Mouse (Mus musculus) forebrain, postnatal 0 days (tissue): ENCODE results near the gene Ccsap. TPM values are rescaled to one million over a fixed set of nuclear protein-coding genes. Genes with fewer than 3 reads are reported as not detected.

Experiments used
- ATAC-seq: fragments of 200-750 bp; cut with Nextera tagmentation; 2 replicates; pipeline ENCODE4 v1.8.0; 2017; ENCODE audit warnings: mild to moderate bottlenecking, moderate library complexity
- DNase-seq: peaks from one replicate; pipeline ENCODE4 v3.0.0-alpha.2; 2015
- H3K27ac ChIP-seq: fragments of 300-500 bp; sonication (generic); 2 replicates; pipeline ENCODE4 v1.5.1; 2014; ENCODE audit warnings: low read depth, mild to moderate bottlenecking, antibody characterized with exemption, low read length, moderate library complexity, mixed read lengths
- H3K27me3 ChIP-seq: fragments of 300-500 bp; sonication (generic); 2 replicates; pipeline ENCODE4 v1.6.1; 2014; ENCODE audit warnings: mild to moderate bottlenecking, low read length, mixed read lengths; ENCODE audit not compliant: insufficient read depth
- H3K36me3 ChIP-seq: fragments of 300-500 bp; sonication (generic); 2 replicates; pipeline ENCODE4 v1.6.1; 2014; ENCODE audit warnings: mild to moderate bottlenecking, moderate library complexity; ENCODE audit not compliant: insufficient read depth
- H3K4me1 ChIP-seq: fragments of 300-500 bp; sonication (generic); 2 replicates; pipeline ENCODE4 v1.6.1; 2014; ENCODE audit warnings: antibody characterized with exemption; ENCODE audit not compliant: insufficient read depth
- H3K4me2 ChIP-seq: fragments of 300-500 bp; sonication (generic); 2 replicates; pipeline ENCODE4 v1.6.1; 2014; ENCODE audit warnings: low read depth, mild to moderate bottlenecking, moderate library complexity
- H3K4me3 ChIP-seq: fragments of 300-500 bp; sonication (generic); 2 replicates; pipeline ENCODE4 v1.5.1; 2014; ENCODE audit warnings: low read depth, low read length, mixed read lengths
- H3K9ac ChIP-seq: fragments of 300-500 bp; sonication (generic); 2 replicates; pipeline ENCODE4 v1.6.1; 2014; ENCODE audit warnings: mild to moderate bottlenecking
- H3K9me3 ChIP-seq: fragments of 300-500 bp; sonication (generic); 2 replicates; pipeline ENCODE4 v1.6.1; 2016; ENCODE audit warnings: low read length
- CTCF ChIP-seq: sonication (generic); IDR thresholded peaks from 2 replicates; pipeline ENCODE4 v1.5.1; 2016; ENCODE audit warnings: antibody characterized with exemption, control low read depth, low read depth
- WGBS: fragments of 180-500 bp; shearing (Covaris S2); extraction: QIAGEN DNeasy Blood & Tissue Kit; methylation state at CpG from one replicate; pipeline ENCODE4 v1.1.7; 2014; 5-methylcytosine and 5-hydroxymethylcytosine counted together
- polyA plus RNA-seq: library from polyadenylated mRNA; unstranded; fragments of >200 nt; fragmentation: Nextera tagmentation; extraction: Ambion mirVana; gene quantifications from 2 replicates; pipeline ENCODE4 v1.2.1, GENCODE M21; 2015
- total RNA-seq: library from RNA; depleted of rRNA; stranded (reverse); fragments of >200 nt; gene quantifications from 2 replicates; pipeline ENCODE4 v1.2.3, GENCODE M21; 2014

The Ccsap gene
- total and polyA plus RNA-seq, 2 experiments from 2014 or later: 10.6 to 21.8 TPM

- H3K9ac ChIP-seq: no peak overlapping the region
- WGBS: 87% methylated on average over 7 of the region's 7 CpGs
- H3K36me3 ChIP-seq: no peaks in the 10 kb centered on the region
- no peak overlapping the region for H3K4me3 ChIP-seq
- H3K4me2 ChIP-seq: no peak overlapping the region
- ATAC-seq (no peak), DNase-seq (no peak)
- no peak overlapping the region for H3K27ac ChIP-seq
- H3K27me3 ChIP-seq: no peaks in the 10 kb centered on the region; the same call in 1 of the 2 replicates
- no peaks in the 10 kb centered on the region; the same call in 1 of the 2 replicates for H3K4me1 ChIP-seq
- H3K9me3 ChIP-seq: no peaks in the 10 kb centered on the region
- no peak for TF ChIP-seq CTCF
Measured at GRCm38 (mm10) chr8:123865786-123866185, 5.8 kb upstream of the Ccsap start.

GRCm38 (mm10) chr8:123860386-123860785 is 377 bp upstream of the Ccsap start:
- ATAC-seq (no peak), DNase-seq (no peak)
- Histone ChIP-seq H3K4me3 (peak overlapping the region; percentile 90), H3K36me3 (no peaks in the 10 kb centered on the region), H3K9ac (peak overlapping the region; percentile 63), H3K4me1 (peaks cover 8% of the 10 kb centered on the region; the same call in 1 of the 2 replicates), H3K27me3 (no peaks in the 10 kb centered on the region; the same call in 1 of the 2 replicates), H3K9me3 (no peaks in the 10 kb centered on the region), H3K4me2 (peak overlapping the region; percentile 84), H3K27ac (no peak overlapping the region)
- no peak for TF ChIP-seq CTCF
- WGBS: 77% methylated on average over 4 of the region's 4 CpGs

- Histone ChIP-seq H3K4me1 (peaks cover 8% of the 10 kb centered on the region; the same call in 1 of the 2 replicates), H3K4me3 (peak overlapping the region; percentile 90), H3K36me3 (no peaks in the 10 kb centered on the region), H3K9ac (peak overlapping the region; percentile 63), H3K9me3 (no peaks in the 10 kb centered on the region), H3K27me3 (no peaks in the 10 kb centered on the region; the same call in 1 of the 2 replicates), H3K27ac (peak overlapping the region; percentile 82), H3K4me2 (peak overlapping the region; percentile 84)
- peak; percentile 94 for DNase-seq
- peak; percentile 61 for TF ChIP-seq CTCF
- peak; percentile 95 for ATAC-seq
- WGBS: 3% methylated on average over 70 of the region's 79 CpGs
Measured at GRCm38 (mm10) chr8:123858941-123859647, 915 bp downstream of the Ccsap start.

GRCm38 (mm10) chr8:123858574-123858940 is 1.5 kb downstream of the Ccsap start:
- no peak for TF ChIP-seq CTCF
- peak overlapping the region; percentile 82 for H3K27ac ChIP-seq
- WGBS: under 1% methylated on average over 17 of the region's 17 CpGs
- H3K4me1 ChIP-seq: peaks cover 8% of the 10 kb centered on the region; the same call in 1 of the 2 replicates
- peak overlapping the region; percentile 90 for H3K4me3 ChIP-seq
- ATAC-seq (no peak; the same call in 1 of the 2 replicates), DNase-seq (no peak)
- H3K9ac ChIP-seq: peak overlapping the region; percentile 63
- H3K36me3 ChIP-seq: no peaks in the 10 kb centered on the region
- H3K9me3 ChIP-seq: no peaks in the 10 kb centered on the region
- H3K4me2 ChIP-seq: peak overlapping the region; percentile 84
- no peaks in the 10 kb centered on the region; the same call in 1 of the 2 replicates for H3K27me3 ChIP-seq

GRCm38 (mm10) chr8:123857361-123857760 is 2.6 kb downstream of the Ccsap start:
- Histone ChIP-seq H3K4me1 (peaks cover 8% of the 10 kb centered on the region; the same call in 1 of the 2 replicates), H3K4me3 (0 out of 2 replicates have a peak overlapping the region, but pooled peaks have one; percentile 90), H3K4me2 (no peak overlapping the region; the same call in 1 of the 2 replicates), H3K9me3 (no peaks in the 10 kb centered on the region), H3K36me3 (no peaks in the 10 kb centered on the region), H3K27ac (no peak overlapping the region), H3K9ac (no peak overlapping the region), H3K27me3 (no peaks in the 10 kb centered on the region; the same call in 1 of the 2 replicates)
- no peak for TF ChIP-seq CTCF
- ATAC-seq: no peak
- no peak for DNase-seq
- 77% methylated on average over 3 of the region's 3 CpGs for WGBS

- WGBS: 76% methylated on average over 9 of the region's 9 CpGs
- no peaks in the 10 kb centered on the region for H3K27me3 ChIP-seq
- H3K4me1 ChIP-seq: peaks cover 8% of the 10 kb centered on the region; the same call in 1 of the 2 replicates
- no peak overlapping the region for H3K9ac ChIP-seq
- H3K36me3 ChIP-seq: no peaks in the 10 kb centered on the region
- H3K27ac ChIP-seq: no peak overlapping the region
- DNase-seq: no peak
- H3K9me3 ChIP-seq: no peaks in the 10 kb centered on the region
- ATAC-seq: no peak
- no peak for TF ChIP-seq CTCF
- H3K4me3 ChIP-seq: no peak overlapping the region
- no peak overlapping the region for H3K4me2 ChIP-seq
Measured at GRCm38 (mm10) chr8:123854733-123855475, 5.1 kb downstream of the Ccsap start.

GRCm38 (mm10) chr8:123854252-123854651 is 5.8 kb downstream of the Ccsap start:
- H3K9me3 ChIP-seq: no peaks in the 10 kb centered on the region
- TF ChIP-seq CTCF: no peak
- no peak overlapping the region for H3K4me2 ChIP-seq
- WGBS: 86% methylated on average over 1 of the region's 1 CpGs
- peaks cover 8% of the 10 kb centered on the region; the same call in 1 of the 2 replicates for H3K4me1 ChIP-seq
- ATAC-seq: no peak
- no peaks in the 10 kb centered on the region for H3K27me3 ChIP-seq
- H3K9ac ChIP-seq: no peak overlapping the region
- no peak overlapping the region for H3K27ac ChIP-seq
- no peak for DNase-seq
- H3K36me3 ChIP-seq: no peaks in the 10 kb centered on the region
- H3K4me3 ChIP-seq: no peak overlapping the region
